Mouse (Mus musculus): ENCODE measurements around the gene Mas1. TPM values are rescaled to one million over a fixed set of nuclear protein-coding genes. Genes with fewer than 3 reads are reported as not detected.
"Not testable (repeated sequence)": the region's sequence is repeated elsewhere in the genome, so short reads cannot be mapped to it uniquely, and the experiment has no call there.

The Mas1 gene
- polyA plus RNA-seq, 1 experiment = not detected

- Histone ChIP-seq H3K4me3 (ENCODE audit: insufficient read depth, low read depth, low read length) (no peak overlapping the region), H3K4me1 (ENCODE audit: control insufficient read depth, insufficient read depth, low read length) (no peaks in the 10 kb centered on the region), H3K27ac (ENCODE audit: insufficient read depth, low read depth, low read length) (no peak overlapping the region)
- no peak for TF ChIP-seq POLR2A (IDR thresholded peaks at IDR 0.05; ENCODE audit: insufficient read depth, low read depth, low read length)
- WGBS = 73% methylated on average over 1 of the region's 1 CpGs
Measured at GRCm38 (mm10) chr17:12904349-12904748, 36.4 kb upstream of the Mas1 start.

GRCm38 (mm10) chr17:12903372-12904333, 35.7 kb upstream of the Mas1 start:
- TF ChIP-seq POLR2A (IDR thresholded peaks at IDR 0.05; ENCODE audit: insufficient read depth, low read depth, low read length) = no peak
- no peak for TF ChIP-seq CTCF (IDR thresholded peaks at IDR 0.05; ENCODE audit: insufficient read depth, low read depth, low read length)

DNA sequence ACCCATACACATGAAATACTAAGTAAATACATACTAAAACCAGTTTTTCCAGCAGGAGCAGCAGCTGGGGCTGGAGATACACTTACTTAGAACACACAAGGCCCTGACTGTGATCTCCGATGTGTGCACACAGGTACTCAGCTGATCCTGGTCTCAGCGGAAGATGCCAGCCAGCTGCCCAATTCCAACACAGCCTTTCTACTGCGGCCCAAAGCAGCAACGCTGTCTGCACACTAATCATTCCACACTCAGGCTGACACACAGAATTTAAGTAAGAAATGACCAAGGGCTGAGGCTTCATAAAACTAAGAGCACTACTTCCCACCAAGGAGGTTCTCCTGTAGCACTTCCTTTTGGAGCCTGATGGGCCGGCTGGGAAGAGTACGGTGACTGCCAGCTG, 34.3 kb upstream of the Mas1 start:
- TF ChIP-seq CTCF (IDR thresholded peaks at IDR 0.05; ENCODE audit: insufficient read depth, low read depth, low read length) (no peak), POLR2A (IDR thresholded peaks at IDR 0.05; ENCODE audit: insufficient read depth, low read depth, low read length) (no peak)
- Histone ChIP-seq H3K27ac (ENCODE audit: insufficient read depth, low read depth, low read length) (no peak overlapping the region), H3K4me3 (ENCODE audit: insufficient read depth, low read depth, low read length) (no peak overlapping the region), H3K4me1 (ENCODE audit: control insufficient read depth, insufficient read depth, low read length) (peaks cover 2% of the 10 kb centered on the region; the same call in 1 of the 2 replicates)
- over 99% methylated on average over 6 of the region's 6 CpGs for WGBS

More at GRCm38 (mm10) chr17:12903372-12904333, 35.7 kb upstream of the Mas1 start:
- Histone ChIP-seq H3K27ac (ENCODE audit: insufficient read depth, low read depth, low read length) (no peak overlapping the region), H3K4me3 (ENCODE audit: insufficient read depth, low read depth, low read length) (no peak overlapping the region), H3K4me1 (ENCODE audit: control insufficient read depth, insufficient read depth, low read length) (peaks cover 2% of the 10 kb centered on the region; the same call in 1 of the 2 replicates)
- 44% methylated on average over 11 of the region's 12 CpGs for WGBS

- H3K27ac ChIP-seq (ENCODE audit: insufficient read depth, low read depth, low read length); H3K4me1 ChIP-seq (ENCODE audit: control insufficient read depth, insufficient read depth, low read length); H3K4me3 ChIP-seq (ENCODE audit: insufficient read depth, low read depth, low read length): not testable (repeated sequence)
- WGBS = 18% methylated on average over 2 of the region's 2 CpGs
Measured at GRCm38 (mm10) chr17:12898607-12899006, 30.7 kb upstream of the Mas1 start.

DNA sequence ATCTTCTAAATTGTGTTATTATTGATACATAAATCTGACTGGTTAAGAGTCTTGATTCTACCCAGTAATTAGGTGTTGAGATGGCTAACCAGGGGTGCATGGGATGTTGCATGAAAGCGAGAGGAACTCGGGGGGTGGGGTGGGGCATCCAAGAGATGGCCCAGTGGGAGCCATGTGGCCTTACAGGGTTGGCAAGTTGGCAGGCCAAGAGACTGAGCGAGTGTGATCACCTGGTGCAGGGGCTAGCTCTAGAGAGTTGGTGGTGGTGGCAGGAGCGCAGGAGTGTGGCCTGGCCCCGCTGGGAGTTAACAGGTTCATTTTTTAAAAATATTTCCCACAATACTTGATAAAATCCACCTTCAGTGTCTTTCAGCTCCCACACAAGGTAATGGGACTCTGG, 29.7 kb upstream of the Mas1 start:
- TF ChIP-seq CTCF (IDR thresholded peaks at IDR 0.05; ENCODE audit: insufficient read depth, low read depth, low read length) (no peak), POLR2A (IDR thresholded peaks at IDR 0.05; ENCODE audit: insufficient read depth, low read depth, low read length) (no peak)
- H3K27ac ChIP-seq (ENCODE audit: insufficient read depth, low read depth, low read length) = no peak overlapping the region
- no peak overlapping the region for H3K4me3 ChIP-seq (ENCODE audit: insufficient read depth, low read depth, low read length)

GRCm38 (mm10) chr17:12892033-12892432, 24.1 kb upstream of the Mas1 start:
- Histone ChIP-seq H3K27ac (ENCODE audit: insufficient read depth, low read depth, low read length) (no peak overlapping the region), H3K4me1 (ENCODE audit: control insufficient read depth, insufficient read depth, low read length) (no peaks in the 10 kb centered on the region), H3K4me3 (ENCODE audit: insufficient read depth, low read depth, low read length) (no peak overlapping the region)
- TF ChIP-seq POLR2A (IDR thresholded peaks at IDR 0.05; ENCODE audit: insufficient read depth, low read depth, low read length) = no peak
- TF ChIP-seq CTCF (IDR thresholded peaks at IDR 0.05; ENCODE audit: insufficient read depth, low read depth, low read length) = no peak
- 93% methylated on average over 9 of the region's 9 CpGs for WGBS

More for the DNA sequence above, 29.7 kb upstream of the Mas1 start:
- H3K4me1 ChIP-seq (ENCODE audit: control insufficient read depth, insufficient read depth, low read length) = peaks cover 2% of the 10 kb centered on the region; the same call in 1 of the 2 replicates
- WGBS = 82% methylated on average over 5 of the region's 5 CpGs

GRCm38 (mm10) chr17:12891054-12891453, 23.1 kb upstream of the Mas1 start:
- no peak overlapping the region for H3K4me3 ChIP-seq (ENCODE audit: insufficient read depth, low read depth, low read length)
- H3K27ac ChIP-seq (ENCODE audit: insufficient read depth, low read depth, low read length) = no peak overlapping the region
- WGBS = 59% methylated on average over 4 of the region's 4 CpGs
- H3K4me1 ChIP-seq (ENCODE audit: control insufficient read depth, insufficient read depth, low read length) = no peaks in the 10 kb centered on the region
- TF ChIP-seq POLR2A (IDR thresholded peaks at IDR 0.05; ENCODE audit: insufficient read depth, low read depth, low read length) (no peak), CTCF (IDR thresholded peaks at IDR 0.05; ENCODE audit: insufficient read depth, low read depth, low read length) (no peak)

- TF ChIP-seq POLR2A (IDR thresholded peaks at IDR 0.05; ENCODE audit: insufficient read depth, low read depth, low read length) (no peak), CTCF (IDR thresholded peaks at IDR 0.05; ENCODE audit: insufficient read depth, low read depth, low read length) (no peak)
- WGBS = 81% methylated on average over 15 of the region's 15 CpGs
Measured at GRCm38 (mm10) chr17:12887021-12887775, 19.3 kb upstream of the Mas1 start.

GRCm38 (mm10) chr17:12886620-12887019, 18.7 kb upstream of the Mas1 start:
- Histone ChIP-seq H3K27ac (ENCODE audit: insufficient read depth, low read depth, low read length) (no peak overlapping the region), H3K4me1 (ENCODE audit: control insufficient read depth, insufficient read depth, low read length) (no peaks in the 10 kb centered on the region), H3K4me3 (ENCODE audit: insufficient read depth, low read depth, low read length) (no peak overlapping the region)
- TF ChIP-seq CTCF (IDR thresholded peaks at IDR 0.05; ENCODE audit: insufficient read depth, low read depth, low read length) = no peak
- no peak for TF ChIP-seq POLR2A (IDR thresholded peaks at IDR 0.05; ENCODE audit: insufficient read depth, low read depth, low read length)
- WGBS = 58% methylated on average over 6 of the region's 6 CpGs

More at GRCm38 (mm10) chr17:12887021-12887775, 19.3 kb upstream of the Mas1 start:
- H3K27ac ChIP-seq (ENCODE audit: insufficient read depth, low read depth, low read length) = no peak overlapping the region
- H3K4me3 ChIP-seq (ENCODE audit: insufficient read depth, low read depth, low read length) = no peak overlapping the region
- H3K4me1 ChIP-seq (ENCODE audit: control insufficient read depth, insufficient read depth, low read length) = no peaks in the 10 kb centered on the region
